Mouse (Mus musculus): ENCODE data around the gene Hspa1b.
A peak's percentile ranks its signal among the peaks of the same experiment; 100 is the strongest.
"Not testable (repeated sequence)": the region's sequence is repeated elsewhere in the genome, so short reads cannot be mapped to it uniquely, and the experiment has no call there.

The Hspa1b gene

DNA sequence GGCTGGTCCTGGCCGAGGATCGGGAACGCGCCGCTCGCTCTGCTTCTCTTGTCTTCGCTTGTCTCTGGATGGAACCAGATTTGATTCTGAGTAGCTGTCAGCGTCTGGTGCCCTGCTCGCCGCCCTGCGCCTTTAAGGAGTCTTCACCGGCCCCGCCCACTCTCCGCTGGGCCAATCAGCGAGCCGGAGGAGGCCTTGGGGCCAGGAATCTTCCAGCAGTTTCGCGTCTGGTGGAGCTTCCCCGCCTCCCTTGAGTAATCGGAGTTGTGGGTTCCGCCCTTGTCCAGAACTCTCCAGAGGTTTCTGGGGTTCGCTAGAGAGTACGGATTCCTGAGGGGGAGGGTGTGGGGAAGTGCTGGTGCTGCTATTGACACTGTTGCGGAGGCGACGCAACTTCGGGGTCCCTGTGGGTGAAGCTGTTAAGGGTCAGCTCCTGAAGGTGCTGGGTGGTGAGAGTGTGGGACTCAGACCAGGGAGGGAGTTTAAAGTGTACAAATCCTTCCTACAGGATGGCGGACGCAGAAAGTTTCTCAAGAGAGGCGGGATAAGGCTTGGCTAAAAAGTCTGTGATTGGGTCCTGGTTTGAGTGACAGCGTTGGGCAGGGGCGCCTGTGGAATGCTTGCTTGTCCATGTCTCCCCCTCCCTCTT, at the start of gene Hspa1b:
TSS of gene Hspa1b (minus strand) at position 109 of the 649 bp plus-strand sequence.
- peak; percentile 60 to 72 for DNase-seq (ENCODE audit: low spot score in 2 of 2)

DNA sequence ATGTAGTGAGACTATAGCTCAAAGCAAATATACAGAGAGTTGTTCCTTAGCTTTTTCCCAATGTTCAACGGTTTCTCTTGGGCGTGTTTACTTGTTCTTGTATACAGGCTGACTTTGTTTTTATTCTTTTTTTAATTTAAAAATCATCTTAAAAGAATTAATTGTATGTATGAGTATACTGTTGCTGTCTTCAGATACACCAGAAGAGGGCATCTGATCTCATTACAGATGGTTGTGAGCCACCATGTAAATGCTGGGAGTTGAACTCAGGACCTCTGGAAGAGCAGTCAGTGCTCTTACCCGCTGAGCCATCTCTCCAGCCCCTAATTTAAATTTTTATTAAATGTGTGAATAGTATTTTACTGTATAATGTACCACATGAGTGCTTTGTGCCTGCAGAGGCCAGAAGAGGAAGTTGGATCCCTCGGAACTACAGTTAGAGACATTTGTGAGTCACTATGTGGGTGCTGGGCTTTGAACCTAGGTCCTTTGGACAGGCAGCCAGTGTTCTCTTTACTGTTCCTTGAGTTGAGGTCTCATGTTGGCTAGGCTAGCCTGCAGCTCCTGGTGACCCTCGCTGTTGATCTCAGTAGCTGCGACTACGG, 48.5 kb upstream of the Hspa1b start:
- no peak for DNase-seq (ENCODE audit: low spot score in 2 of 2)

DNA sequence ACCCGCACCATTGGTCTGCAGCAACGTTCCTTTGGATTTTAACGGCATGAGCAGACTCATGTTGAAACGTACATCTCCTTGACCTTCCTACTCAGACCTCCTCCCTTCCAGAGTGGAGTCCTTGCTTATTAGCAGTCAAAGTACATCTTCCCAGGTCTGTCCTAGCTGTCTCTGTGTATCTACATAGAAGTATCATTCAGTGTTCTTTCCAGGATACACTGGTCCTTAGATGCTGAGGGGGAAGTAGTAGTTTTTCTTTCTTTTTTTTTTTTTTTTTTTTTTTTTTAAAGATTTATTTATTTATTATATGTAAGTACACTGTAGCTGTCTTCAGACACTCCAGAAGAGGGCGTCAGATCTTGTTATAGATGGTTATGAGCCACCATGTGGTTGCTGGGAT, 46.9 kb upstream of the Hspa1b start:
- not testable (repeated sequence) for DNase-seq (ENCODE audit: low spot score in 2 of 2)

DNA sequence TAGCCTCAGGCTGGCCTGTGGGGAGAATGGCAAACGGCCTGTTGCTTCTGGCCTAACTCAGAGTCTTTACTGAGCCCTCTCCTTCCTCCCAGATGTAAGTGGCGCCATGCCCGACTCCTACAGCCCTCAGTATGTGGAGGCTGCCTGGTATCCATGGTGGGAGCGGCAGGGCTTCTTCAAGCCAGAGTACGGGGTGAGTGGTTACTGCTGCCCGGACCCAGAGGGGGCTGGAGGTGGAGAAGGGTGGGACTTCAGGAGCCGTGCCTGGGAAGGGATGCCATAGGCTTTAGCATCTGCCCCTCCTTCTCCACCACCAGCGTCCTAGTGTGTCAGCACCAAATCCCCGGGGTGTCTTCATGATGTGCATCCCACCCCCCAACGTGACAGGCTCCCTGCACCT, 46.1 kb upstream of the Hspa1b start:
- DNase-seq (ENCODE audit: low spot score in 2 of 2), result no peak

DNA sequence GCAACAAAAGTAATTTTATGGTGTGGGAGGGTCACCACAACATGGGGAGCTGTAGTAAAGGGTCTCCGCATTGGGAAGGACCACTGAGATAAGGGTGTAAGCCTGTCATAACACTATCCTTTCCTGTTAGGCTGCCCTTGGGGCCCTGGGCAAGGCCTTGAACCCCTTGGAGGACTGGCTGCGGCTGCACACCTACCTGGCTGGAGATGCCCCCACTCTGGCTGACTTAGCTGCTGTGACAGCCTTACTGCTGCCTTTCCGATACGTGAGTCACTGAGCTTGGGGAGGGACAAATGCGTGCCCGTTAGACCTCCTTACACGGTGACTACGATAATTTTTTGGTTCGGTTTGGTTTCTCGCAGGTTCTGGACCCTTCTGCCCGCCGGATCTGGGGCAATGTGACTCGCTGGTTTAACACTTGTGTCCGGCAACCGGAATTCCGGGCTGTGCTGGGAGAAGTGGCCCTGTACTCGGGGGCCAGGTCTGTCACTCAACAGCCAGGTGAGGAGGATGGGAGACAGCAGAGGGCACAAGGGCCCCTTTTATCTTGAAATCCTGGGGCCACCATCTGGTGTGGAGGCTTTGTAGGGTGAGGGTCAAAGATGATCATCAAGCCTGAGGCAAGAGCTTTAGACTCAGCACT, 45.2 kb upstream of the Hspa1b start:
- DNase-seq (ENCODE audit: low spot score in 2 of 2), result no peak

DNA sequence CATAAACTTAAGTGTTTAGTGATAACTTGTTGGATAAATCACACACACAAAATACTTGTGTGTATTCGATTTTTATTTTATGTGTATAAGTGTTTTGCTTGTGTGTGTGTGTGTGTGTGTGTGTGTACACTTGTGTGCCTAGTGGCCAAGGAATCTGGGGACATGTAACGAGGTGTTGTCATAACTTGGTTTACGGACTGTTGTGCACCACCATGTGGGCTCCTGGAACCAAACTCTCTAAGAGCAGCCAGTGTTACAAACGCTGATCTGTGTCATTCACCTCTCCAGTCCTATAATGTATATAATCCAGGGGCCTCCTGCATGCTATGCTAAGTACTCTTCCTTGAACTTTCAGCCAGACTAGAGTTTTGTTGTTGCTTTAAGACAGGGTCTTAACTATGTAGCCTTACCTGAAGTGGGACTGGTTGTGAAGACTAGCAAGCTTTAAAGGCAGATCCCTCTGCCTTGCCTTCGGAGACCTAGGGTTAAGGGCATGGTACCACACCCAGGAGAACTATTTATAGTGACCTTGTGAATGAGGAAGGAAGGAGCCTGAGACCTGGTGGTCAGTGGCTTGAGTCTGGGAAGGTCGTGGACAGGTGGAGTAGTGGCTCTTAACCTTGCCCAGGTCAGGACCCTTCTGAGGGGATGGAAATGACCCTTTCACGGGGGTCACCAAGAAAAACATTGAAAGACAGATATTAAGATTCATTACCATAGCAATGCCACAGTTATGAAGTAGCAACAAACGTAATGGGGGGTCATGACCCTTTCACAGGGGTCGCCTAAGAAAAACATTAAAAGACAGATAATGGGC, 44.2 kb upstream of the Hspa1b start:
- DNase-seq (ENCODE audit: low spot score in 2 of 2), result no peak

DNA sequence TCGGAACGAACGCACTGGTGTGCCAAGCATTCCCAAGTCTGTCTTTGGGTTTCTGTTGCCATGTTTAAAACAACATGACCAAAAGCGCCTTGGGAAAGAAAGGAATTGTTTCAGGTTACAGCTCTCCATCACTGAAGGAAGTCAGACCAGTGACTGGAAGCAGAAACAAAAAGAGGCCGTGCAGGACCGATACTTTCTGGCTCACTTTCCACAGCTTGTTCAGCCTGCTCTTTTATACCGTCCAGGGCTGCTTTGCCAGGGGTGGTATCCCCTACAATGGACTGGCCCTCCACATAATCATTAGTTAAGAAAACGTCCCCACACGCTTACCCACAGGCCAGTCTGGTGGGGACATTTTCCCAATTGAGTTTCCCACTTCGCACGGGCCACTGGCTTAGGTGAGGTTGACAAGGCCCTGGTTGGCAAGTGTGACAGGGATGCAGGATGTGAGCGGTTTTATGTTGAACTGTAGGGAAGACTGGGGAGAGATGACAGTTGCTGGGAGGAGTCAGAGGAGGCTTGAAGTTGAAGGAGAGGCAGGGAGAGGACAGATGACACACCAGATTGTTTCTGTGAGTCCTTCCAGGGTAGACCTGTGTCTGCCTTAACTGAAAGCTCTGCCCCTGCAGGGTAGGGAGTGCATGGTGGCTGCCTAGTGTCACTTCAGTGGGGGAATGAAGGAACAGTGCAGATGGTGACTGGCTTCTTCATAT, 43.3 kb upstream of the Hspa1b start:
- no peak for DNase-seq (ENCODE audit: low spot score in 2 of 2)

DNA sequence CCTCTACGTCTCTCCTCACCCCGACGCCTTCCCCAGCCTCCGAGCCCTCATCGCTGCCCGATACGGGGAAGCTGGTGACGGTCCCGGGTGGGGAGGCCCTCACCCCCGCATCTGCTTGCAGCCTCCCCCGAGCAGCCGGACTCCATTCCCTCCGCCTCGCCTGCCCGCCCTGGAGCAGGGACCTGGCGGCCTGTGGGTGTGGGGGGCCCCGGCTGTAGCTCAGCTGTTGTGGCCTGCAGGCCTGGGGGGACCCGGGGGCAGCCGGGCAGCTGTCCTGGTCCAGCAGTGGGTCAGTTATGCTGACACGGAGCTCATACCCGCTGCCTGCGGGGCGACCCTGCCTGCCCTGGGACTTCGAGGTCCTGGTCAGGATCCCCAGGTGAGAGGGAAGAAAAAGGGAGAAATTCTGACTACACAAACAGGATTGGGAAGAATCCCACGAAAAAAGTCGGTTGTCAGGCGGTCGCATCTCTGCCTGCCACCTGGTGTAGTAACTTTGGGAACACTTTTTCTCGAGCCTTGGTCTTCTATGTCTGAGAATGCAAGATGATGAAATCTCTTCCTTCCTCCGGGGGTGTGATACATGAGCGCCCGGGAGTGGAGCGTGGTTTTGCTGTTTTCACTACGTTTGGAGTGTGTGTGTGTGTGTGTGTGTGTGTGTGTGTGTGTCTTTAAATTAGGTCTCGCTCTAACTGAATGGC, 42.6 kb upstream of the Hspa1b start:
- DNase-seq (ENCODE audit: low spot score in 2 of 2), result no peak

DNA sequence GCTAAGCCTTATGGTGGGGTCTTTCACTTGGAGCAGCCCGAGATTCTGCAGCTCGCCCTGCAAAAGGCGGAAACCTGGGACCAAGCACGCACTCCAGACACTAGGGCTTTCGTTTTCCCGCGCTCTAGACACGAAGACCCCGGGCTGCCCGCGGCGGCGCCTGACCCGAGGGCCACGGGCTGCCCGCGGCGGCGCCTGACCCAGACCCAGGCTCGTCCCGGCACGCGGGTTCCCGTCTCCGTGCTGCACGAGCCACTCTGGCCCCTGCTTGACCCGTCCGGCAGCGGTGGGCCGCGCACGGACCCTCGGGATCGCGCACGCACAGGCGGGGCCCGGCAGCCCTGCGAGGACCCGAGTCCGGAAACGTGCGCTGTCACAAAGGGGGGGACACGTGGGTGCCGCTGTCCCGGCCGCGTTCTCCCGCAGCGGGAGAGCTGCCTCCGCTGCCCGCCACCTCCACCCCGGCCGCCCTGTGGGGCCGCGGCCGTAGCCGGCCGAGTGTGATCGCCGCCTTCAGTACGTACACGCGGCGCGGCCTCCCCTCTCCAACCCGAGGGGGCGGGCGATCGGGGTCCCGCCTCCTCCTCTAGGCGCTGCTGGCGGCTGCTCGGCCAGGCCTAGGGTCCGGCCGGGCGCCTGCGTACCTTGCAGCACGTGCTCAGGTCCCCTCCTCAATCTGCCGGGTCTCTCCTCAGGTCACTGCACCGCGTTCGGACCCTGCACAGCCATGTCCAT, 41.8 kb upstream of the Hspa1b start, which contains the start of gene Vars:
TSS of gene Vars (plus strand) at position 271 of the 735 bp plus-strand sequence.
- peak; percentile 70 to 83 for DNase-seq (ENCODE audit: low spot score in 2 of 2)

DNA sequence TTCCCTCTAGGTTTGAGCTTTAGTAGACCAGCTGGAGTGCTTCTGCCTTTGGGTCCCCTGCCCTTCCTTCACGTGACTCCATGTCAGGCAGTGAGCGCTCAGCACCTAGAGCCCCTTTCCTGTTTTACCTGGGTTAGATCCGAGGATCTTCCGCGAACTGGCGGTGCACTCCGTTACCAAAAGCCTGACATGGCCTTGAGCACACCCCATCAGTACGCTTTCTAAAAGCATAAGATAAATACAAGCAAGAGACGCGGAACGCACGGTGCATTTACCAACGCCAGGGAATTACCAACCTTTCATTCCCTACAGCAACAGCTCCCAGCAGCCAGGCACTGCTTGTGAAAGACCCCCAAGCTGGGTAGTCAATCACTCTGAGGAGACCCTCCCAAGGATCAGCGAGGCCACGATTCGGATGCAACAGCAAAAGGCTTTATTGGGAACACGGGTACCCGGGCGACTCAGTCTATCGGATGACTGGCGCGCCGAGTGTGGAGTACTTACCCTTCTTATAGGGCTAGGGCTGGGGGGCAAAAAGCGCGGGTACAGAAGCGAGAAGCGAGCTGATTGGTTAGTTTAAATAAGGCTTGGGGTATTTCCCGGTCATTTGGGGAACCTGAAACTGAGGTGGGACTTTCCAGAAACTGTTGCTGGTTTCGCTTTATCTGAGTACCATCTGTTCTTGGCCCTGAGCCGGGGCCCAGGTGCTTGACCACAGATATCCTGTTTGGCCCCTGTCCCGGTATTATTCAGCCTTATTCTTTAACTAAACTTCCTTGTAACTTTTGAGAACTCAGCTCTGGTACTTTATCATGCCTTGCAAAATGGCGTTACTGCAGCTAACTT, 41.1 kb upstream of the Hspa1b start:
- DNase-seq (ENCODE audit: low spot score in 2 of 2), result not testable (repeated sequence)

DNA sequence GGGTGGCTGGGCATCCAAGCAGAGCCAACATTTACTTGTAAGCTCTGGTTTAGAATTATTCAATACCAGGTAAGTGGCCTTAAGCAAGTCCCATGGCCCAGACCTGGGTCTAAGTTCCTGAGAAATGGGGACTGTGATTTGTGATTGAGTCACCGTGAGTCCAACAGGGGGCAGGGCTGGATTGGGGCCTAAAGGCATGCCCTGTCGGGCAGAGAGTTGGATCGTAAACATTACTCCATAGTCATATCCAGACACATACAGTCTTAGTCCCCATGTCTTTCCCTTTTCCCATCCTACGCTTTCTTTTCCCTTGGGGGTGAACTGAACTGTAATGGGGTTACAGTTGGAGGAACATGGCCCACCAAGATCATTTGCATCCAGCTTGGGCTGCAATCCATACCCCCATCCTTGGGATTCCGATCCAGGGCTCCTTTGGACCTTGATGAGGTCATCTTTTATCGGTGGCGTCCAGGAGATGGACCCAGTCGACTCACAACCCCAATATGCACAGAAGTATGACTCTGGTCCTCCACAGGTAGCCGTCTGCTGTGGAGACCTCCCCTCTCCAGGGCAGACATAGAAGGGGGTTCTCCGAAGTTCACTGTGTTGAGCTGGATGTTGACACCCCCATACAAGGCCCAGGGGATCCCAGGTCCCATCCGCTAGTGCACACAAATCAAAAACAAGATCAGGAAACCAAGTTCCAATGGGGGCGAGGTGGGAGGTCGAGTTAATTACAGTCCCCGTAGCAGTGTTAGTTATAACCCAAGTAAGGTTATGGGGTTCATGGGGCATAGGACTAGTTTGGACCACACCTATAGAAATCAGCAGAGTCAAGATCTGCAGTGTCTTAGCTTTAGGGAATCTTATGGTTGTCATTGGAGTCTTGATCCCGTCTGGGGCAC, 39.7 kb upstream of the Hspa1b start:
- no peak for DNase-seq (ENCODE audit: low spot score in 2 of 2)

DNA sequence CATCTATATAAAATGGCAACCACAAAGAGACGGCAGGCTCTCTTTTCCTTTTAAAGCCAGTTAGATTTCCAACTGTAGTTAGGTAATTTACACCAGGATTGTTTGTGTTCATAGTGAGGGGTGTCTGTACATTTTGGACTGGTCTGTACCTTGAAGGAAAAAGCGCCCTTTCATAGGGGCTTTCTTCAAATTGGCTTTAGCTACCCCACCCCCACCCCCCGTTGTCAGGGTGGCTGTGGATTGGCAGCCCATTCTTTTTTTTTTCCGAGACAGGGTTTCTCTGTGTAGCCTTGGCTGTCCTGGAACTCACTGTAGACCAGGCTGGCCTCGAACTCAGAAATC, 38.1 kb upstream of the Hspa1b start:
- DNase-seq (ENCODE audit: low spot score in 2 of 2), result no peak

DNA sequence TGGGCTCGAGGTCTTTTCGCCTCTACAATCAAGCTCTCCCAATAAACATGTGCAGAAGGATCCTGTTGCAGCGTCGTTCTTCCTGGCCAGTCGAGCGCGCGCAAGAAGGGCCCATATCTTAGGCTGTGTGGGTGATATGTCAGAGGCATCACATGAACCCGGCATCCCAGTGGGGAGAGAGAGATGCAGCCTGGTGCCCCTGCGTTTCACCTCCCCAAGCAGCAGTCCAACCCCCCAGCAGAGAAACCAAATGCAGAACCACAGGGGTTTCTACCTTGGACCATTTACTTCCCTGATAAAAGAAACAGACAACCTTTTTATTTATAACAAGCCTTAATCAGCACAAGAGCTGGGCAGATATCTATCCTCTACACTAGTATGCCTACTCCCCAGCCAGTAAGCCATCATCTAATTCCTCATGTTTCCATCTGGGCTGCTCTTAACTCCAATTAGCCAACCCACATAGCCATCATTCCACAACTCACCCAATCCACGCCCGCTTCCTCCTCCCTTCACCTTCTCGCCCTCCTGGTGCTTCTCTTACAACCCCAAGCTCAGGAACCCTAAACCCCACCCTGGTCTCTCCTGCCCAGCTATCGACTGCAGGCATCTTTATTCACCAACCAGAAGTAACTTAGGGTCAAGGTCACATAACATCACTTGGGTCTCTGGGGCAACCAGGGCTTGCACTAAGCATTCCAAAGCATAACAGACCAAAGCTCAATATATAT, 37.5 kb upstream of the Hspa1b start:
- no peak for DNase-seq (ENCODE audit: low spot score in 2 of 2)

DNA sequence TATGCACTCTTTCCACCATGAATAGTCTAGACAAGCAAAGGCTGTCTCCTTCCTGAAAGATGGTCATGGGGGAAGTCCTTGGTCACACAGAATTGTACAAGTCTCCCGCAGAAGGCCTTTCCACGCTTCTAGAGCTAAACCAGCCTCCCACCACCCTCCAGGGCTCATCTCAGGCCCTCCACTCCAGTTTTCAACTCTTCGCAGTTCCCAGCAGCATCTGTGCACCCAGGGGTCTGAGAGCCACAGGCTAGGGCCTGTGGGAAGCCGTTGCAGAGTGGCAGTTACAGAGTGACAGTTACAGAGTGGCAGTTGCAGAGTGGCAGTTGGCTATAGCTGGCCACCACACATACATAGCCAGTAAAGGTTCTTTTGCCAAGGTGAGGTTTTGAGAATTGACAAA, 36.9 kb upstream of the Hspa1b start:
- DNase-seq (ENCODE audit: low spot score in 2 of 2), result not testable (repeated sequence)

DNA sequence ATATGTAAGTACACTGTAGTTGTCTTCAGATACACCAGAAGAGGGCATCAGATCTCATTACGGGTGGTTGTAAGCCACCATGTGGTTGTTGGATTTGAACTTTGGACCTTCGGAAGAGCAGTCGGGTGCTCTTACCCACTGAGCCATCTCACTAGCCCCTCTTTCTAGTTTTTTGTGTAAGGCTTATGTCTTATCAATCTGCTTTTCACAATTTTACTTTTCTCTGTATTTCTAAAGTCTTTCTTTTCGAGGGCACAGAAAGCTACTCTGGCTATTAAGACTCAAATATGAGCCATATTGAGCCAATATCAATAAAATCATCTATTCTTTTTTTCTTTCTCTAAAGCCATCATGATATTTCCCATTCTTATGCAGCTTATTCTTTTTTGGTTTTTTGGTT, 36.2 kb upstream of the Hspa1b start:
- not testable (repeated sequence) for DNase-seq (ENCODE audit: low spot score in 2 of 2)

DNA sequence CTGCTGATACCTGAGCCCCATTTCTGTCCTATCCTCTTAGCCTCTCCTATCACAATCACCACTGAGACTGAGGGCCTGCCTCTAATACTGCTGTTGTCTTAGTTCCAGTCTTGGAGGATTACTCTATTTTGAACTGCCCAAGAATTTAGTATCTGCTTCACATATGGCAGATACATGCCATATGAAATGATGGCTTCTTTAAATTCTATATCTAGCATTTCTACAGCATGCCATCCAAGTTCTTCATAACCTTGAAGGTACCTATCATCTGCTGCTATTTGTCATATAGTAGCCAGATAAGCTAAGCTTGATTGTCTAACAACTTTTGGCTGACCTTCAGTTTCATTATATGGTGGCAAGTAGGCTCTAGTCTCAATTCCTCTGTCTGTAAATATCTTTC, 35.7 kb upstream of the Hspa1b start:
- DNase-seq (ENCODE audit: low spot score in 2 of 2), result no peak

DNA sequence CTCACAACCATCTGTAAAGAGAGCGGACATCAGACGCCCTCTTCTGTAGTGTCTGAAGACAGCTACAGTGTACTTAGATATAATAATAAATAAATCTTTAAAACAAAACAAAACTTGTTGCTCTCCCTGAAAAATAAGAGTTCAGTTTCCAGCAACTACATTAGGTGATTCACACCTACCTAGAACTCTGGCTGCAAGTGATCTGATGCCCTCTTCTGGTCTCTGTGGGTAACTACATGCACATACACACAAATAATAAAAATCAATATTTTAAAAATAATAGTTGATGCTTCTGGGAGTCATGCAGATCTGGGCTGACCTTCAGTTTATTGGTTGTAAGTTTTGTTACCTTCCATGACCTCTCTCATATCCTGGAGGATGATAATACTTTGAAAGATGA, 25.2 kb upstream of the Hspa1b start:
- no peak for DNase-seq (ENCODE audit: low spot score in 2 of 2)

DNA sequence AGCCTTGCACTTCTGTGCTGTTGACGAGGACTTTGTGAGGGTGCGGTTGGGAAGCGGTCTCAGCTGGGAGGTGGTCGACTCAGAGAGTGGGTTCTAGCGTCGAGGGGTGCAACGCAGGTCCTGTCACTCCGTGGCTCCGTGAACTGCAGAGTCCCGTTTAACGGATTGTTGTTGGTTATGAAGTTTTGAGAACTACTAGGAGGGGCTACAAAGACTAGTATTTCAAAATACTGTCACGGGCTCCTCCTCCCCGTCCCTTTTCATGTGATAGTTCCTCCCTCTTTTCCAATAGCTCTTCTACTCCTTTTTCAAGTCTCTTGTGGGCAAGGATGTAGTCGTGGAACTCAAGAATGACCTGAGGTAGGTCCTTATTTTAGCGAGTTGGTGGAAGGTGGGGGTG, 23.3 kb upstream of the Hspa1b start:
- DNase-seq (ENCODE audit: low spot score in 2 of 2), result no peak

Measured in frontal cortex, postnatal 10 days (tissue).